Comparison of ENCODE assay signal across 8 mouse cellular contexts in the genomic region with DNA sequence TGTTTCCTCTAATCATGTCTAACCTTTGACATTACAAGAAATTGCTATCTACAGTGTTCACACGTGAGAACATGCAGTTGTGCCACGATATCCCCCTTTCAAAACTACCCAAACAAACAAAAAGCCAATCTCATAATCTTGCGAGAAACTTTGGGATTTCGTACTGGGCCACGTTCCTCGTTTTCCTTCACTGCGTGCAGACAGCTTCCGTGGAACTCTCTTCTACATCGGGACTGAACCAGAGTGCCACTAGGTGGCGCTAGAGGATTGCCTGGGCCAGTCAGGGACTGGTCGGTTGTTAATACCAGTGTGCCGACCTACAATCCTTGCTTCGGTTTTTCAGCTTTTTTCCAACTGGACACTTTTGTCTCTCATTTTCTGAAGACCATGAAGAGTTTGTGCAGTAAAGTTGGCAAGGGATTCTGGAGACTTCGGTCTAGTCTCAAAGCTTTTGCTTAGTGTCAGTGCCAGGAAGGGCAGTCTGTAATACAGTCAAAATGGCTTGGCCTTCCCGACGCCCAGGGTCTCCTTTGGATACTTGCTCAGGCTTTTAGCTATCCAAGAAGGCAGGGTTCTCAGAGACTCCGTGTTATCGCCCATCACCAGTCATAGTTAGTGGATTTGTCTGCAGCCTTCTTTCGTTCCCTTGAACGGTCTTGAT. TPM values are rescaled to one million over a fixed set of nuclear protein-coding genes. Genes with fewer than 3 reads are reported as not detected.
DNase-seq lines count a peak whose midpoint lies in the region; ATAC-seq and TF ChIP-seq lines count a peak whose summit lies in the region.

No protein-coding gene starts in this region.

- H3K4me2 ChIP-seq in forebrain, embryonic 13.5 days = peak overlapping the region; percentile 1; the same call in 1 of the 2 replicates
- no peak overlapping the region; the same call in 1 of the 2 replicates for H3K4me2 ChIP-seq in heart, postnatal 0 days (ENCODE audit: low read depth, low read length)
- peak overlapping the region; percentile 8; the same call in 1 of the 2 replicates for H3K4me2 ChIP-seq in liver, embryonic 15.5 days
- H3K4me2 ChIP-seq in neural tube, embryonic 12.5 days (replicated peaks) = 0 out of 2 replicates have a peak overlapping the region, but pooled peaks have one; percentile 1
- no peak overlapping the region for H3K4me2 ChIP-seq in stomach, postnatal 0 days (replicated peaks; ENCODE audit: low read depth)

- 17% methylated on average over 20 of the region's 20 CpGs for WGBS in forebrain, embryonic 13.5 days
- 17% methylated on average over 20 of the region's 20 CpGs for WGBS in heart, postnatal 0 days
- WGBS in liver, embryonic 15.5 days (ENCODE audit: insufficient replicate concordance) = 17% methylated on average over 20 of the region's 20 CpGs
- 18% methylated on average over 20 of the region's 20 CpGs for WGBS in neural tube, embryonic 12.5 days
- 20% methylated on average over 20 of the region's 20 CpGs for WGBS in stomach, postnatal 0 days

- peak; percentile 99 for TF ChIP-seq CTCF in ES-Bruce4 (IDR thresholded peaks at IDR 0.05; ENCODE audit: low read depth, low read length)
- peak; percentile 99 for TF ChIP-seq CTCF in heart, postnatal 0 days (IDR thresholded peaks at IDR 0.05; ENCODE audit: low read depth)
- TF ChIP-seq CTCF in stomach, postnatal 0 days (IDR thresholded peaks at IDR 0.05; ENCODE audit: low read depth) = peak; percentile 99

- no peaks in the 10 kb centered on the region for H3K36me3 ChIP-seq in ES-Bruce4 (ENCODE audit: control insufficient read depth, insufficient read depth, low read length, poor library complexity, severe bottlenecking)
- H3K36me3 ChIP-seq in forebrain, embryonic 13.5 days (ENCODE audit: poor library complexity, severe bottlenecking) = no peaks in the 10 kb centered on the region
- H3K36me3 ChIP-seq in heart, postnatal 0 days (replicated peaks; ENCODE audit: control insufficient read depth, insufficient read depth, low read length) = no peaks in the 10 kb centered on the region
- no peaks in the 10 kb centered on the region for H3K36me3 ChIP-seq in liver, embryonic 15.5 days (replicated peaks)
- H3K36me3 ChIP-seq in neural tube, embryonic 12.5 days = no peaks in the 10 kb centered on the region
- H3K36me3 ChIP-seq in stomach, postnatal 0 days (ENCODE audit: control insufficient read depth, insufficient read depth, low read length) = no peaks in the 10 kb centered on the region

- H3K9me3 ChIP-seq in ES-Bruce4 (replicated peaks; ENCODE audit: control insufficient read depth, insufficient read depth, low read length, poor library complexity, severe bottlenecking) = no peaks in the 10 kb centered on the region
- H3K9me3 ChIP-seq in forebrain, embryonic 13.5 days (replicated peaks) = no peaks in the 10 kb centered on the region
- H3K9me3 ChIP-seq in heart, postnatal 0 days (replicated peaks; ENCODE audit: control insufficient read depth, low read length) = no peaks in the 10 kb centered on the region
- no peaks in the 10 kb centered on the region for H3K9me3 ChIP-seq in liver, embryonic 15.5 days (replicated peaks)
- H3K9me3 ChIP-seq in neural tube, embryonic 12.5 days = no peaks in the 10 kb centered on the region
- no peaks in the 10 kb centered on the region for H3K9me3 ChIP-seq in stomach, postnatal 0 days (ENCODE audit: control insufficient read depth, low read length)

- H3K4me1 ChIP-seq in ES-Bruce4 (ENCODE audit: control insufficient read depth, insufficient read depth, low read length) = peaks cover 9% of the 10 kb centered on the region
- peaks cover 7% of the 10 kb centered on the region; the same call in 1 of the 2 replicates for H3K4me1 ChIP-seq in forebrain, embryonic 13.5 days
- H3K4me1 ChIP-seq in heart, postnatal 0 days (ENCODE audit: control insufficient read depth, insufficient read depth) = no peaks in the 10 kb centered on the region
- peaks cover 7% of the 10 kb centered on the region; the same call in 1 of the 2 replicates for H3K4me1 ChIP-seq in liver, embryonic 15.5 days (replicated peaks)
- peaks cover 3% of the 10 kb centered on the region; the same call in 1 of the 2 replicates for H3K4me1 ChIP-seq in neural tube, embryonic 12.5 days
- H3K4me1 ChIP-seq in stomach, postnatal 0 days (replicated peaks; ENCODE audit: control insufficient read depth, insufficient read depth) = no peaks in the 10 kb centered on the region

- no peak overlapping the region for H3K4me3 ChIP-seq in ES-Bruce4 (ENCODE audit: low read depth, low read length)
- H3K4me3 ChIP-seq in forebrain, embryonic 13.5 days = no peak overlapping the region
- H3K4me3 ChIP-seq in heart, postnatal 0 days (ENCODE audit: low read depth, low read length) = no peak overlapping the region
- no peak overlapping the region for H3K4me3 ChIP-seq in liver, embryonic 15.5 days (replicated peaks)
- H3K4me3 ChIP-seq in neural tube, embryonic 12.5 days = no peak overlapping the region
- no peak overlapping the region for H3K4me3 ChIP-seq in stomach, postnatal 0 days (ENCODE audit: low read depth, low read length)

- TF ChIP-seq EP300 in ES-Bruce4 (IDR thresholded peaks at IDR 0.05; ENCODE audit: insufficient read depth, low read depth, low read length) = no peak
- no peak for TF ChIP-seq EP300 in heart, postnatal 0 days (IDR thresholded peaks at IDR 0.05; ENCODE audit: low read depth)
- TF ChIP-seq EP300 in stomach, postnatal 0 days (optimal IDR thresholded peaks at IDR 0.05) = no peak

- 0 out of 2 replicates have a peak, but pooled peaks cover 3% of the 10 kb centered on the region for H3K27me3 ChIP-seq in ES-Bruce4 (ENCODE audit: control insufficient read depth, insufficient read depth, low read length, poor library complexity, severe bottlenecking)
- peaks cover 5% of the 10 kb centered on the region; the same call in 1 of the 2 replicates for H3K27me3 ChIP-seq in forebrain, embryonic 13.5 days
- H3K27me3 ChIP-seq in heart, postnatal 0 days (ENCODE audit: control insufficient read depth, insufficient read depth, low read length) = no peaks in the 10 kb centered on the region
- H3K27me3 ChIP-seq in liver, embryonic 15.5 days = peaks cover 16% of the 10 kb centered on the region
- no peaks in the 10 kb centered on the region for H3K27me3 ChIP-seq in neural tube, embryonic 12.5 days (replicated peaks)
- H3K27me3 ChIP-seq in stomach, postnatal 0 days (ENCODE audit: control insufficient read depth, insufficient read depth, low read length) = no peaks in the 10 kb centered on the region

- ATAC-seq in cerebellum, adult (ENCODE audit: insufficient number of reproducible peaks, low FRiP score, low TSS enrichment) = peak; percentile 76; the same call in 1 of the 2 replicates
- ATAC-seq in forebrain, embryonic 13.5 days = peak; percentile 92
- peak; percentile 92 for ATAC-seq in heart, postnatal 0 days (ENCODE audit: insufficient read depth, low read depth)
- ATAC-seq in liver, embryonic 15.5 days (ENCODE audit: insufficient read depth) = 0 out of 2 replicates have a peak, but pooled peaks have one; percentile 49
- peak; percentile 82; the same call in 1 of the 2 replicates for ATAC-seq in neural tube, embryonic 12.5 days (ENCODE audit: low FRiP score, low read depth)
- ATAC-seq in stomach, postnatal 0 days (ENCODE audit: low FRiP score, low TSS enrichment) = peak; percentile 91

- DNase-seq in heart, postnatal 0 days (ENCODE audit: low spot score) = peak; percentile 81
- DNase-seq in kidney, postnatal 36 days = peak; percentile 87 to 95
- DNase-seq in stomach, postnatal 0 days (ENCODE audit: low spot score) = peak; percentile 89

- H3K27ac ChIP-seq in ES-Bruce4 (ENCODE audit: insufficient read depth, low read length) = no peak overlapping the region
- no peak overlapping the region for H3K27ac ChIP-seq in forebrain, embryonic 13.5 days
- H3K27ac ChIP-seq in heart, postnatal 0 days (ENCODE audit: low read depth) = no peak overlapping the region
- no peak overlapping the region for H3K27ac ChIP-seq in liver, embryonic 15.5 days (replicated peaks)
- no peak overlapping the region for H3K27ac ChIP-seq in neural tube, embryonic 12.5 days
- H3K27ac ChIP-seq in stomach, postnatal 0 days (replicated peaks) = no peak overlapping the region

- H3K9ac ChIP-seq in ES-Bruce4 (ENCODE audit: low read depth, poor library complexity, severe bottlenecking) = no peak overlapping the region
- no peak overlapping the region for H3K9ac ChIP-seq in forebrain, embryonic 13.5 days
- H3K9ac ChIP-seq in heart, postnatal 0 days (replicated peaks; ENCODE audit: low read depth, low read length) = no peak overlapping the region
- no peak overlapping the region for H3K9ac ChIP-seq in liver, embryonic 15.5 days
- H3K9ac ChIP-seq in neural tube, embryonic 12.5 days = no peak overlapping the region
- no peak overlapping the region for H3K9ac ChIP-seq in stomach, postnatal 0 days (ENCODE audit: low read length)

- no peak for TF ChIP-seq POLR2A in ES-Bruce4 (IDR thresholded peaks at IDR 0.05; ENCODE audit: insufficient read depth, low read length)

RNA-seq across cellular contexts. Expression of a gene that starts 22.2 kb away (rescaled TPM):
- not detected in 2 replicates for polyA plus RNA-seq in ES-Bruce4 (2011; ENCODE audit: insufficient read depth, insufficient read length, low read depth, missing spikeins)
- 0.48 and 0.63 TPM in 2 replicates for polyA plus RNA-seq in forebrain, embryonic 13.5 days (2015; fragmentation: Nextera tagmentation; extraction: Ambion mirVana)
- total RNA-seq in heart, postnatal 0 days (2014; rRNA removed; ENCODE audit: low replicate concordance) = 0.08 and 3.9 TPM in 2 replicates
- 1.0 and 1.5 TPM in 2 replicates for polyA plus RNA-seq in heart, postnatal 0 days (2015; fragmentation: Nextera tagmentation; extraction: Ambion mirVana)
- polyA plus RNA-seq in liver, embryonic 15.5 days (2015; fragmentation: Nextera tagmentation; extraction: Ambion mirVana) = 4.2 and 4.4 TPM in 2 replicates
- 1.2 TPM in 2 replicates for polyA plus RNA-seq in neural tube, embryonic 12.5 days (2016; fragmentation: Nextera tagmentation; extraction: Ambion mirVana)
- polyA plus RNA-seq in stomach, postnatal 0 days (2015; fragmentation: Nextera tagmentation; extraction: Ambion mirVana) = 1.9 and 2.6 TPM in 2 replicates

Comparison
In these comparisons a context has a peak if more than half of its experiments do, and no peak if none do; other contexts are left out.
1. H3K4me2 ChIP-seq: peak in forebrain, embryonic 13.5 days (single experiment), liver, embryonic 15.5 days (single experiment) and neural tube, embryonic 12.5 days (single experiment); none in heart, postnatal 0 days (single experiment) and stomach, postnatal 0 days (single experiment).
2. Peak in every context shown above with its lines, with median percentiles within 50 percentile points of each other: CTCF ChIP-seq, ATAC-seq and DNase-seq.